Mouse (Mus musculus): ENCODE results near the gene Napsa. TPM values are rescaled to one million over a fixed set of nuclear protein-coding genes. Genes with fewer than 3 reads are reported as not detected.

The Napsa gene
- polyA plus RNA-seq, 1 experiment from 2014 or later, result 2.8 TPM

- Histone ChIP-seq H3K4me1 (ENCODE audit: control insufficient read depth, insufficient read depth, low read length) (peaks cover 5% of the 10 kb centered on the region; the same call in 1 of the 2 replicates), H3K4me2 (replicated peaks; ENCODE audit: low read depth, low read length) (peak overlapping the region; percentile 16; the same call in 1 of the 2 replicates), H3K4me3 (ENCODE audit: low read depth, low read length) (no peak overlapping the region), H3K27me3 (ENCODE audit: control insufficient read depth, insufficient read depth, low read length) (peaks cover 21% of the 10 kb centered on the region), H3K9me3 (ENCODE audit: control insufficient read depth, low read depth, low read length) (no peaks in the 10 kb centered on the region), H3K36me3 (ENCODE audit: control insufficient read depth, insufficient read depth, low read length) (no peaks in the 10 kb centered on the region), H3K9ac (replicated peaks; ENCODE audit: low read depth, low read length) (no peak overlapping the region), H3K27ac (ENCODE audit: low read length) (no peak overlapping the region)
- 10% methylated on average over 29 of the region's 29 CpGs for WGBS
- ATAC-seq (ENCODE audit: insufficient number of reproducible peaks, insufficient read depth, low FRiP score, low read depth), result peak; percentile 59; the same call in 1 of the 2 replicates
Measured at GRCm38 (mm10) chr7:44606171-44606901, 34.2 kb downstream of the Napsa start.

GRCm38 (mm10) chr7:44612192-44612591 is 40.0 kb downstream of the Napsa start:
- no peak overlapping the region for H3K4me2 ChIP-seq (replicated peaks; ENCODE audit: low read depth, low read length)

GRCm38 (mm10) chr7:44614041-44614688 is 42.0 kb downstream of the Napsa start:
- Histone ChIP-seq H3K27ac (ENCODE audit: low read length) (no peak overlapping the region), H3K4me2 (replicated peaks; ENCODE audit: low read depth, low read length) (no peak overlapping the region), H3K36me3 (ENCODE audit: control insufficient read depth, insufficient read depth, low read length) (no peaks in the 10 kb centered on the region), H3K9me3 (ENCODE audit: control insufficient read depth, low read depth, low read length) (no peaks in the 10 kb centered on the region), H3K4me1 (ENCODE audit: control insufficient read depth, insufficient read depth, low read length) (no peaks in the 10 kb centered on the region), H3K4me3 (ENCODE audit: low read depth, low read length) (no peak overlapping the region), H3K27me3 (ENCODE audit: control insufficient read depth, insufficient read depth, low read length) (no peaks in the 10 kb centered on the region), H3K9ac (replicated peaks; ENCODE audit: low read depth, low read length) (no peak overlapping the region)
- WGBS, result 9% methylated on average over 20 of the region's 20 CpGs
- ATAC-seq (ENCODE audit: insufficient number of reproducible peaks, insufficient read depth, low FRiP score, low read depth), result no peak

More at GRCm38 (mm10) chr7:44612192-44612591, 40.0 kb downstream of the Napsa start:
- no peak overlapping the region for H3K4me3 ChIP-seq (ENCODE audit: low read depth, low read length)
- H3K9ac ChIP-seq (replicated peaks; ENCODE audit: low read depth, low read length), result no peak overlapping the region
- no peaks in the 10 kb centered on the region for H3K27me3 ChIP-seq (ENCODE audit: control insufficient read depth, insufficient read depth, low read length)
- H3K9me3 ChIP-seq (ENCODE audit: control insufficient read depth, low read depth, low read length), result no peaks in the 10 kb centered on the region
- H3K36me3 ChIP-seq (ENCODE audit: control insufficient read depth, insufficient read depth, low read length), result no peaks in the 10 kb centered on the region
- no peak for ATAC-seq (ENCODE audit: insufficient number of reproducible peaks, insufficient read depth, low FRiP score, low read depth)
- H3K4me1 ChIP-seq (ENCODE audit: control insufficient read depth, insufficient read depth, low read length), result no peaks in the 10 kb centered on the region
- H3K27ac ChIP-seq (ENCODE audit: low read length), result no peak overlapping the region
- WGBS, result 79% methylated on average over 7 of the region's 7 CpGs

GRCm38 (mm10) chr7:44615309-44615708 is 43.1 kb downstream of the Napsa start:
- 9% methylated on average over 10 of the region's 10 CpGs for WGBS
- H3K9ac ChIP-seq (replicated peaks; ENCODE audit: low read depth, low read length), result no peak overlapping the region
- H3K9me3 ChIP-seq (ENCODE audit: control insufficient read depth, low read depth, low read length), result no peaks in the 10 kb centered on the region
- H3K4me3 ChIP-seq (ENCODE audit: low read depth, low read length), result no peak overlapping the region
- H3K27me3 ChIP-seq (ENCODE audit: control insufficient read depth, insufficient read depth, low read length), result no peaks in the 10 kb centered on the region
- H3K36me3 ChIP-seq (ENCODE audit: control insufficient read depth, insufficient read depth, low read length), result no peaks in the 10 kb centered on the region
- no peak overlapping the region for H3K4me2 ChIP-seq (replicated peaks; ENCODE audit: low read depth, low read length)
- no peak overlapping the region for H3K27ac ChIP-seq (ENCODE audit: low read length)
- no peaks in the 10 kb centered on the region for H3K4me1 ChIP-seq (ENCODE audit: control insufficient read depth, insufficient read depth, low read length)
- no peak for ATAC-seq (ENCODE audit: insufficient number of reproducible peaks, insufficient read depth, low FRiP score, low read depth)

GRCm38 (mm10) chr7:44615987-44616386 is 43.8 kb downstream of the Napsa start:
- WGBS, result 75% methylated on average over 14 of the region's 14 CpGs
- H3K9ac ChIP-seq (replicated peaks; ENCODE audit: low read depth, low read length), result no peak overlapping the region
- H3K36me3 ChIP-seq (ENCODE audit: control insufficient read depth, insufficient read depth, low read length), result no peaks in the 10 kb centered on the region
- H3K4me2 ChIP-seq (replicated peaks; ENCODE audit: low read depth, low read length), result no peak overlapping the region
- no peak overlapping the region for H3K27ac ChIP-seq (ENCODE audit: low read length)
- no peak for ATAC-seq (ENCODE audit: insufficient number of reproducible peaks, insufficient read depth, low FRiP score, low read depth)
- no peak overlapping the region for H3K4me3 ChIP-seq (ENCODE audit: low read depth, low read length)
- H3K9me3 ChIP-seq (ENCODE audit: control insufficient read depth, low read depth, low read length), result no peaks in the 10 kb centered on the region
- H3K4me1 ChIP-seq (ENCODE audit: control insufficient read depth, insufficient read depth, low read length), result no peaks in the 10 kb centered on the region
- no peaks in the 10 kb centered on the region for H3K27me3 ChIP-seq (ENCODE audit: control insufficient read depth, insufficient read depth, low read length)

GRCm38 (mm10) chr7:44617059-44617458 is 44.9 kb downstream of the Napsa start:
- H3K27ac ChIP-seq (ENCODE audit: low read length), result no peak overlapping the region
- no peaks in the 10 kb centered on the region for H3K4me1 ChIP-seq (ENCODE audit: control insufficient read depth, insufficient read depth, low read length)
- H3K4me3 ChIP-seq (ENCODE audit: low read depth, low read length), result no peak overlapping the region
- H3K36me3 ChIP-seq (ENCODE audit: control insufficient read depth, insufficient read depth, low read length), result no peaks in the 10 kb centered on the region
- no peak overlapping the region for H3K4me2 ChIP-seq (replicated peaks; ENCODE audit: low read depth, low read length)
- no peak overlapping the region for H3K9ac ChIP-seq (replicated peaks; ENCODE audit: low read depth, low read length)
- H3K9me3 ChIP-seq (ENCODE audit: control insufficient read depth, low read depth, low read length), result no peaks in the 10 kb centered on the region
- 70% methylated on average over 3 of the region's 3 CpGs for WGBS
- ATAC-seq (ENCODE audit: insufficient number of reproducible peaks, insufficient read depth, low FRiP score, low read depth), result no peak
- H3K27me3 ChIP-seq (ENCODE audit: control insufficient read depth, insufficient read depth, low read length), result no peaks in the 10 kb centered on the region

- Histone ChIP-seq H3K9me3 (ENCODE audit: control insufficient read depth, low read depth, low read length) (no peaks in the 10 kb centered on the region), H3K9ac (replicated peaks; ENCODE audit: low read depth, low read length) (no peak overlapping the region), H3K27me3 (ENCODE audit: control insufficient read depth, insufficient read depth, low read length) (no peaks in the 10 kb centered on the region), H3K36me3 (ENCODE audit: control insufficient read depth, insufficient read depth, low read length) (no peaks in the 10 kb centered on the region), H3K4me1 (ENCODE audit: control insufficient read depth, insufficient read depth, low read length) (no peaks in the 10 kb centered on the region), H3K4me3 (ENCODE audit: low read depth, low read length) (no peak overlapping the region), H3K4me2 (replicated peaks; ENCODE audit: low read depth, low read length) (no peak overlapping the region), H3K27ac (ENCODE audit: low read length) (no peak overlapping the region)
- ATAC-seq (ENCODE audit: insufficient number of reproducible peaks, insufficient read depth, low FRiP score, low read depth), result no peak
- WGBS, result 37% methylated on average over 18 of the region's 18 CpGs
Measured at GRCm38 (mm10) chr7:44623714-44624542, 51.7 kb downstream of the Napsa start.

GRCm38 (mm10) chr7:44624543-44624826 is 52.3 kb downstream of the Napsa start:
- no peaks in the 10 kb centered on the region for H3K27me3 ChIP-seq (ENCODE audit: control insufficient read depth, insufficient read depth, low read length)
- WGBS, result 76% methylated on average over 3 of the region's 3 CpGs
- H3K4me2 ChIP-seq (replicated peaks; ENCODE audit: low read depth, low read length), result no peak overlapping the region
- ATAC-seq (ENCODE audit: insufficient number of reproducible peaks, insufficient read depth, low FRiP score, low read depth), result no peak
- H3K4me3 ChIP-seq (ENCODE audit: low read depth, low read length), result no peak overlapping the region
- H3K9me3 ChIP-seq (ENCODE audit: control insufficient read depth, low read depth, low read length), result no peaks in the 10 kb centered on the region
- no peaks in the 10 kb centered on the region for H3K4me1 ChIP-seq (ENCODE audit: control insufficient read depth, insufficient read depth, low read length)
- H3K27ac ChIP-seq (ENCODE audit: low read length), result no peak overlapping the region
- no peaks in the 10 kb centered on the region for H3K36me3 ChIP-seq (ENCODE audit: control insufficient read depth, insufficient read depth, low read length)
- H3K9ac ChIP-seq (replicated peaks; ENCODE audit: low read depth, low read length), result no peak overlapping the region

All from stomach, embryonic 14.5 days (tissue).